Mouse (Mus musculus) adrenal gland, adult 18-20 months (tissue): ENCODE measurements around the gene Gnl2. TPM values are rescaled to one million over a fixed set of nuclear protein-coding genes. Genes with fewer than 3 reads are reported as not detected.

Experiments
- DNase-seq, 2 experiments: peaks; one replicate each; pipeline ENCODE4 v3.0.0; 2021 to 2022; ENCODE audit warnings: low spot score in 2 of 2
- total RNA-seq, 2 experiments: library from RNA; stranded (reverse); gene quantifications; 1 replicate in 1 of 2; 2 replicates in 1 of 2; pipeline ENCODE4 v1.2.3; 2021

Gnl2 gene
- total RNA-seq, 2 experiments from 2014 or later = 57.3 to 61.3 TPM

DNA sequence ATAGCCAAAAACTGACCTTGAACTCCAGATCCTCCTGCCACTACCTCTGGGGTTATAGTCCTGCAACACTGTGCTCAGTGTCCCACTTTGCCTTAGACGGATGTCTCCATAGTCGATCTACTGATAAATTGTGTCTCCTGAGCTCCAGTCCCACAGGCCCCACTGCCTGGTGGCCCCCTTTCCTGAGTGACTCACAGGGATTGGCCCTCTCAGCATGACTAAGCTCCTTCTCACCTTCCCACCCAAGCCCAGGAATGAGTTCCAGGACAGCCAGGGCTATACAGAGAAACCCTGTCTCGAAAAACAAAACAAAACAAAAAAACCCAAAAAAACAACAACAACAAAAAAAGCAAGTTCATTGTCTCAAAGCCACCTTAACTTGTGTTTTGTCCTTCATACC is 16.8 kb upstream of the Gnl2 start:
- no peak for DNase-seq

- no peak for DNase-seq
These were observed 13.4 kb upstream of the Gnl2 start for GRCm38 (mm10) chr4:125002978-125003377.

GRCm38 (mm10) chr4:125004886-125005285 is 11.5 kb upstream of the Gnl2 start:
- no peak for DNase-seq

DNA sequence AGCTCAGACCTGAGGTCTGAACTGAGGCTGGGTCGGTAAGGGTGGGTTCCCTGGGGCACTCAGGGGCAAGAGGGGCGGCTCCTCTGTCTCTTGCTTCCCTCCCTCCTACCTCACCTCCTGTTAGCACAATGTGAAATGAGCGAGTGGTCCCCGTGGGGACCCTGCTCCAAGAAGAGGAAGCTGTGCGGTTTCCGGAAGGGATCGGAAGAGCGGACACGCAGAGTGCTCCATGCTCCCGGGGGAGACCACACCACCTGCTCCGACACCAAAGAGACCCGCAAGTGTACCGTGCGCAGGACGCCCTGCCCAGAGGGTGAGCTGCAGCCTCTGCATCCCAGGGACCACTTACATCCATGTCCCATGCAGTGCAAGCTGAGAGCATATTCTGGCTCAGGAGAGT is 8.9 kb upstream of the Gnl2 start:
- no peak for DNase-seq

DNA sequence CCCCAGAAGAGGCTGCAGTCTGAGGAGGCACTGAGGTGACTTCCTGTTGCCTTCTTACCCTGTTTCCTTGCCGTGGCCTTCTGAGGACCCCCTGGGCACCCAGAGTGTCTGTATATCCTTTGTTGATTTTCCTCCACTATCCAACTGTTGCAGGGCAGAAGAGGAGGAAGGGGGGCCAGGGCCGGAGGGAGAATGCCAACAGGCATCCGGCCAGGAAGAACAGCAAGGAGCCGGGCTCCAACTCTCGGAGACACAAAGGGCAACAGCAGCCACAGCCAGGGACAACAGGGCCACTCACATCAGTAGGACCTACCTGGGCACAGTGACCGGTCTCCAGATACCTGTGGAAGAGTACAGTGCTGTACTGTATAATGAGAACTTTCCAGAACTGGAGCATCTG is 8.2 kb upstream of the Gnl2 start:
- no peak for DNase-seq

DNA sequence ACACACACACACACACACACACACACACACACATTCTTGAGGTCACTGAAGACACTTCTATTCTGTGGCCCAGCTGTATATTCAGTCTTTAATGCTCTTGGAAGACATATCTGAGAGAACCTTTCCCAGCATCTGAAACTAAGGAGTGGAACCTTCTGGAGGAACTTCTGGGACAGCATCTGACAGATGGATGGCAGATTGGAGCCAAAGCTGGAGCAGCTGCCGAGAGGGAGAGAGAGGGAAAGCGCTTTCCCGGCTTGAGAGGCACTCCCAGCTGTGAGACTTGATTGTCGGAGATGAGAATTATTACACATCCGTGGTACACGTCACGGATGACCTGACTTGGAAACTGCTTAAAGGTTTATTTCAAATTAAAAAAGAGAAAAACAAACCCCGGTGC is 7.7 kb upstream of the Gnl2 start:
- no peak for DNase-seq

- peak; percentile 40 to 43 for DNase-seq
These were observed 1.0 kb downstream of the Gnl2 start for GRCm38 (mm10) chr4:125017431-125017830.

DNA sequence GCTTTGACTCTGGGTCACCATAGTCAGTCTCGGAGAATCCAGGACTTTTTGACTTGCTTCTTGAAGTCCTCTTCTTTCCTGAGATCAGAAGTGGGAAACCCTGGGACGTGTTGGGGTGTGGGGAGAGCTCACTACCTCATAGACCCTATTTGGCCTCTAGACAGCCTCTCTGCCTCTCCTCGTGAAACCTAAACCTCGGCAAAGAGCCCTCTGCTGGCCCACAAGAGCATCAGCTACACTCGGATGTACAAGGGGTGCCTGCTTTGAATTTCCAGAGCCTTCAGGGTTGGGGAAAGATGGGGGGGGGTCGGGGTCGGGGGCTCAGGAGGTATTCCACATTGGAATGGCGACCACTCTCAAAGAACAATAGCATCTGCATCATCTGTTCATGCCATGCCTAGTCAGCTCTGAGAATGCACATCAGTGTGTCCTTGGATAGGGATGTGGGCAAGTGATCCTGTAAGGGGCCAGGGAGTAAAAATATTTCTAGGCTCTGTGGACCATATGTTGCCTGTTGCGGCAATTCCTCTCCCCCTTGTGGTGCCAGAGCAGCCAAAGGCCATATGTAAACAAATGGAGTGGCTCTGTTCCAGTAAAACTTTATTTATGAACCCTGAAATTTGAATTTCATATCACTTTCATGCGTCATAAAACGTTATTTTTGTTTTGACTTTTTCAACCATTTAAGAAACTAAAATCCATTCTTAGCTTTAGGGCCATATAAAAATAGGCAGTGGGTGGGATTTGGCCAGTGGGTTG is 4.6 kb downstream of the Gnl2 start:
- no peak for DNase-seq

- DNase-seq = peak; percentile 92 to 93
These were observed 13.7 kb downstream of the Gnl2 start for GRCm38 (mm10) chr4:125029891-125030614.

DNA sequence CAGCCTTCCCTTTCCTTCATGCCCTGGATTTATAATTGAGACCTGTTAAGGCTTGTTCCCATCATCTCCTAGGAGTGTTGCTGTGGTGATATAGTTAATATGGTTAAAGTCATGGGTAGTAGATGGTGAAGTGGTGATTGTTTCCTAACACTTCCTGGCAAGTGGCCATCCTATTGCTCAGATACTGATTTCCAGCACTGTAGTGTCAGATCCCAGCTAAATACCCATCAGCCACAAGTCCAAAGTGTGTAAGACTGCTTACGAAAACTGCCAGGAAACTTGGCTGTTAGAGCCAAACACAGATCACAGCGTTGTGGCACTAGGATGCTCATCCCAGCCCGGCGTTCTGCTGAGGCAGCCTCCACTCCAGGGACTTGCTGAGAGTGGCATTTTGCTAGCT is 18.0 kb downstream of the Gnl2 start:
- DNase-seq = no peak

GRCm38 (mm10) chr4:125044454-125044853 is 28.1 kb downstream of the Gnl2 start:
- no peak for DNase-seq

- DNase-seq = no peak
These were observed 39.0 kb downstream of the Gnl2 start for GRCm38 (mm10) chr4:125055385-125055784.

DNA sequence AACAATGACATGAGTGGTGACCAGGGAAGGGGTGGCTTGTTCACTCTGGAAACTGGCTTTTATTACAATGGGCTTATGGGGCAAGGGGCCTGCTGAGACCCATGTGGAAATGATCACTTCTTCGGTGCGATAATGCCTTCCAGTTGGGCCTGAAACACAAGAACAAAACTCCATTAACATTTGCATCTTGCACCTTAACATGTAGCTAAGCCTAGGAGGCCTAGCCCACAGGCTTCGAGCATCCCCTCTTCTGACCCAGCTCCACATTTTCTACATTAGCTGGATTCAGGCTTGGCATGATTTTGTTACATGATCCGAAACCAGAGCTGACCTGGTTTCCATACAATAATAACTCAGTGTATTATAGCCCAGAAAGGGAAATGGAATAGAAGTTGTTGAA is 40.1 kb downstream of the Gnl2 start:
- DNase-seq = no peak

DNA sequence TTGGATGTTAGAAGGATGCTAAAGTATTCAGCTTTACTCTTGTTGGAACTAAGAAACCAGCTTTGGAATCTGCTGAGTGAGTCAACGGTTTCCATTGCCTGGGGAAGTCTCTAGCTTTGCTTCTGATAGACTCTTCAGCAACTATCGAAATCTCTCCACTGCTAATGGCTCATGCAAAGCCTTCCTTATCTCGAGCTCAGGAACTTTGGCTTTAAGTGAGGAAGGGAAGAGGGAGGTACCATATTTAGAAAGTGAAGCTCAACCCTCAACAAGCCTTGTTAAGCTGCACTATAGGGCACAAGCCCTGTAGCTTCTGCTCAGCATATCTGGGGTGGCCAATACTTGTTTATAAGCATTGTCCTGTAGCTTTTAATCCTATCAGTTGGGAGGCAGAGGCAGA is 40.9 kb downstream of the Gnl2 start:
- no peak for DNase-seq

DNA sequence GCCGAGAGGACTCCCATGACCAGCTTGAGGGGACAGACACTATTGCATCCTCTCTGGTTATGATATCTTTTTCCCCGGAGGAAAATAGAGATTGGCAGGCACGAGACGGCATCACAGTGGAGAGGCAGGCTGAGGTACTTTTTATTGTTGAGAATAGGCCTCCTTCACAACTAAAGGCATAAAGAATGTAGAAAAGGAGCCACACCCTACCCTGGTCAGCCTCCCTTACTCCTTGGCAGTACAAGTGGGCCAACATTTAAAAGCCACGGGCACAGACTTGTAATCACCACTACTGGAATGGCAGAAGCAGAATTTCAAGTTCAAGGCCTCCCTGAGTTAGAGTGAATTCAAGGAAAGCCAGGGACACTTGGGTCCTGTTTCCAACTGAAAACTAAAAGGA is 41.6 kb downstream of the Gnl2 start:
- no peak for DNase-seq

DNA sequence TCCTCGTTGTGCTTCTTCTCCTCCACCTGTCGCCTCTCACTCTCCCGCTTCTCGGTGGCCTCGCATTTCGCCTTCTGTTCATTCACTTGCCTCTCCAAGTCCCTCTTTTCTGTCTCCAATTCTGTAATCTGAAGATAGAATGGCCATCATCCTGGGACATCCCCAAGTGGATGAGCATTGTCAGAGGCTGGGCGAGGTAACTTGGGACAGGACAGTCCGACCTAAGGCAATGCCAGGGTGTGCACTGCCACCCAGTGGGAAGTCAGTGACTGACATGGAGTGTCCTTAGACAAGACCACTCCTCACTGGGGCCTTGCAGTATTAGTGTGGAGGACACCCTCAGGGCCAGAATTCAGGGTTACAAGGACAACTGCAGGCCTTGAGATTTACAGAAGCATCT is 42.6 kb downstream of the Gnl2 start:
- DNase-seq = peak; percentile 40 to 47

GRCm38 (mm10) chr4:125063829-125064228 is 47.4 kb downstream of the Gnl2 start:
- DNase-seq = no peak

DNA sequence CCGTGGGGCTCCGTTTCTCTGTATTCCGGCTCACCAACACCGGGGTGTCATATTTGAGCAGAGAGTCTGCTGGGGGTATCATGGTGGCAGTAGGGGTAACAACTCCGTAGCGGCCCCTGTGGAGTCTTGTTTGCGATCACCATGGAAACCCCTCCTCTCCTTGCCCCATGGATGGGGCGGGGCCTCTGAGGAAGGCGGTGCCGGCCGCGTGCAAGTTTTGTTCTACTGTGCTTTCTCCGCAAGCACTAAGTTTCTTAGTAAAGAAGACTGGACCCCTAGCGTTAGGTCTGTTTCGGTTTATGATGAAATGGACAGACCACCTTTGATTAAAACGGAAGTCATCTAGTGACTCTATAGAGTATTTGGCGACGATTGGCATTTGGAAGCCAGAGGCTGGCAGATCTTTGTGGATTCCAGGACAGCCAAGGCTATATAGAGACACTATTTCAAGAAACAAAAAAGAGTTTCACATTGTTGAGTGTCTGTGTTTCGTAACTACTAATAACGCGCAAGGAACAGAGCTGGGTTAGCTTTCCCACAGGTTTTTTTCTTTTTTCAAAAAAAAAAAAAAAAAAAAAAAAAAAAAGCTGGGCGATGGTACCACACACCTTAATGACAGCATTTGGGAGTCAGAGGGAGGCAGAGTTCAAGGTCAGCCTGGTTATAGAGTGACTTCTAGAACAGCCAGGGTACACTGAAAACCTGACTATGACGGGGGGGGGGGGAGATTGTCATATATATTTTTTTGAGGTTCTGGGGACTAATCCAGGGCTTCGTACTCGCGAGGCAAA is 49.3 kb downstream of the Gnl2 start, which contains the start of gene Dnali1:
Gene Dnali1, minus strand, starts transcription at position 187 of the 791 bp plus-strand sequence.
- peak; percentile 52 to 53 for DNase-seq

DNA sequence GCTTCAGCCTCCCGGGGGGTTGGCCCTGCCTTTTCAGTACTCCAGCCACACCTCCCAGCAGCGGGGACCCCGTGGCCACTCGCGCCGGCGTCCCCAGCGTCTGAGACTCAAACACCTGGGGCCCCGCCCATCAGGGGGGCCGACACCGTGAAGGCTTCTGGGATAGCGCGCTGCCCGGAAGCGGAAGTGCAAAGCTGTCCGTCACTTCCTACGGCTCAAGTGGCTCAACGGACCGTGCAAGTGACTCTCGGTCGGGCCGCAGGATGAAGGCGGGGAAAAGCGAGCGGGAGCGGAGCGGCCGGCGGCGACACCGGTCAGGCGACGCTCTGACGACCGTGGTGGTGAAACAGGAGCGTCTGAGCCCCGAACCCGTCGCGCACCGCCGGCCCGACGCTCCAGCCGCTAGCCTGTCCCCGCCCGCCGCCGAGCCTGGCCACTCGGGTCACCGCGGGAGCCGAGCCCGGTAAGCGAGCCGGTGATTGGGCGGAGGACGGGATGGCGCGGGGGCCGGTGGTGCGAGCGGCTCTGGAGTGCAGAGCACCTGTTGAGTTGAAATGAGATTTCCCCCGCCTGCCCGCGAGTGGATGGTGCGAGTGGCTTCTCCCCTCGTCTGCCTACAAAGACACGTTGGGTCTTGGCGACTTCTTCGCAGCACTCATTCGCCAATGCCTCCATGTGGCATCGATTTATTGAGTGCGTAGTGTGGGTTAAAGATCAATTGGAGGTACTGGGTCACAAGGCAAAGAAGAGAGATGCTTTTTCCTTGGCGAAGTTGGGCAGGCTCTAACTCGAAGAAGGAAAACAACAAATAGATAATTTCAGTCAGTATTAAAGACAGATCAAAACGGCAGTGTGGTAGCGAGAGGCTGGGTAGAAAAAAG is 50.3 kb downstream of the Gnl2 start, which contains the start of gene Snip1:
Gene Snip1, plus strand, starts transcription at position 183 of the 881 bp plus-strand sequence.
- peak; percentile 92 to 93 for DNase-seq

- DNase-seq = no peak
These were observed 61.3 kb downstream of the Gnl2 start for GRCm38 (mm10) chr4:125077700-125078099.

- no peak for DNase-seq
These were observed 62.3 kb downstream of the Gnl2 start for GRCm38 (mm10) chr4:125078698-125079097.
